Mouse (Mus musculus) testis, adult 2 months (tissue): ENCODE results near the gene Coro2b.

Source experiments
- CTCF ChIP-seq: fragments of 200-500 bp; IDR thresholded peaks from 2 replicates; pipeline ENCODE4 v1.5.1; 2012; ENCODE audit warnings: low read depth, mild to moderate bottlenecking, inconsistent platforms, low read length, moderate library complexity; ENCODE audit not compliant: control insufficient read depth, insufficient read depth, insufficient replicate concordance
- POLR2A ChIP-seq: fragments of 200-500 bp; IDR thresholded peaks from 2 replicates; pipeline ENCODE4 v1.6.1; 2012; ENCODE audit warnings: low read depth, mild to moderate bottlenecking, inconsistent platforms, low read length, moderate library complexity; ENCODE audit not compliant: control insufficient read depth

DNA sequence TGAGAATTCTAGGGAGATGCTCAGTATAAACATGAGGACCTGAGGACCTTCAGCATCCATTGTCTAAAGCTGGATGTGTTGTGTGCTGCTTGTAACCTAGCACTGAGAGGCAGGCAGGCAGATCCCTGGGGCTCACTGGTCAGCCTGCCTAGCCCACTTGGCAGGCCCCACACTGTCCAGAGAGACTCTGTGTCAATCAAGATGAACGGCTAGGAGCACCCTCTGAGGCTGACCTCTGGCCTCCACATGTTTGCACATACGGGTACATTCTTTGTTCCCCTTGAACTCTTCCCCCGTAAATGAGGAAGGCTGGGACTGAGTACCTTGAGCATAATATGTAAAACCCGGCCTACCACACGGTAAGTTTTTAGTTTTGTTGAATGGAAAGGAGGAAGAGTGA is 156.5 kb downstream of the Coro2b start:
- TF ChIP-seq POLR2A (no peak), CTCF (no peak)
